Mouse (Mus musculus) layer of hippocampus, adult 8-10 months (tissue): ENCODE measurements at regions not wholly inside any gene's neighbourhood (a gene's known extent, or its start where the extent isn't known, plus 50 kb on each side); places are given as distances from the start of the nearest gene placed in this dataset.

Experiments used
- DNase-seq, 2 experiments: peaks; one replicate each; pipeline ENCODE4 v3.0.0; 2022; ENCODE audit warnings: low spot score in 2 of 2

- DNase-seq, result no peak
These were observed 86.4 kb upstream of the Ccn6 start for GRCm38 (mm10) chr10:39250039-39250438.

- DNase-seq, result no peak
These were observed 84.9 kb upstream of the Ccn6 start for GRCm38 (mm10) chr10:39248486-39248885.

DNA sequence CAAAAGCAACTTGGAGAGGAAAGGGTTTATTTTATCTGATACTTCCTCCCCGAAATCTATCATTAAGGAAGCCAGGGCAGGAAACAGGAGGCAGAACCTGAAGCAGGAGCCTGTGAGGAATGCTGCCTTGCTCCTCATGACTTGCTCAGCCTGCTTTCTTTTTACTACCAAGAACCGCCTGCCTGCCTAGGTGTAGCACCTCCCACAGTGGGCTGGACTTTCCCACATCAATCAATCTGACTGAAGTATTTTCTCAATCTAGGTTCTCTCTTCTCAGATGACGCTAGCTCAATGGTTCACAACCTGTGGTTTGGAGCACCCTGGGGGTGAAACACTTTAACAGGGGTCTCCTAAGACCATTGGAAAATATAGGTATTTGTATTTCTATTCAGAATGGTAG lies 83.4 kb upstream of the Ccn6 start:
- no peak for DNase-seq

DNA sequence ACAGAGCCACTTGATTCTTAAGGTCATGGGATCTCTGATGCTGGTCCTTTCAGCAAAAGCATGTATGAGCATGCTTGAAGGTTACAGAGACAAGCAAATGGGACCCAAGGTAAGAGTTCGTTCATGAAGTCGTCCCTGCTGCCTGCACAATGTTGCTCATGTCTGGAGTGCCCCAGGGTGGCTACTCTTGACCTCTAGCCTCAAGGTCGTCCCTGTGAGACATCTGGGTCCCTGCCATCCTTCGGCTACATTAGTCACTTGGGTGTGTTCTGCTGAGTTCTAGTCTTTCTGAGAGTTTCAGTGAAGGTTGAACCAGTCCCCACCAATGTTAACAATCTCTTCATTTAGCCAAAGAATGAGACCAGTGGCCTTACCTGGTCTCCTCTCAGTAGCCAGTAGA lies 81.5 kb upstream of the Ccn6 start:
- no peak for DNase-seq

DNA sequence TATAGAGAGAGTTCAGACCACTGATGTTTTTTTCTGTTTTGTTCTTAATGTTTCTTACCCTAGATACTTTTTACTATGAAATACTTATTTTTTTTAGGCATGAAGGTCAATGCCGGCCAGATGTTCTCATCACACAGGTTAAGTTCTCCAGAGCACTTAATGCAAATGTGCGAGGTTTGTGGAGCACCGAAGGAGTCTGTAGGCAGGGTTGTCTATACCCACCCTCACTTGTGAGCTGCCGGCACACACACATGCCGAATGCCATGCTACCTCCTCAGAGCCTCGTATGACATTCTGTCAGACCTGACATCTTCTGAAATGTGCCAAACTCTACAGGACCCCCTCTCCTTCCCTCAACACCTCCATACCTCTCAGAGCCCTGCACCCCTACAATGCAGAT lies 80.5 kb upstream of the Ccn6 start:
- no peak for DNase-seq

DNA sequence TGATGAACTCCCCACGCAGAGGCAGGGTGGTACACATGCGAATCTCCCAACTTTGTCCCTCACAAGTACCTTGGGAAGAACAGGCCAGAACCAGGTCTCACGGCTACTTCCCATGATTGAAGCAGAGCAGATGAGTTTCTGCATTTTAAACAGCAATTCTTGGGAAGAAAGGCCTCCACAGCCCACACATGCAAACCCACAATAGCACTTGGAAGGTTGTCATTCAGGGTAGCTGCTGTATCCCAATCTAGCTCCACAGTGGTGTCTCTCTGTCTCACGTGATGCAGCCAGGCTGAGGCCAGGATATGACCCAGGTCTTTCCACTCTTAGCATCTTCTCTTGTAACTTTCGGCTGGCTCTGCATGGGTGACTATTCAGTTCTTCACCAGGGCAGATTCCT lies 78.8 kb upstream of the Ccn6 start:
- DNase-seq, result no peak

DNA sequence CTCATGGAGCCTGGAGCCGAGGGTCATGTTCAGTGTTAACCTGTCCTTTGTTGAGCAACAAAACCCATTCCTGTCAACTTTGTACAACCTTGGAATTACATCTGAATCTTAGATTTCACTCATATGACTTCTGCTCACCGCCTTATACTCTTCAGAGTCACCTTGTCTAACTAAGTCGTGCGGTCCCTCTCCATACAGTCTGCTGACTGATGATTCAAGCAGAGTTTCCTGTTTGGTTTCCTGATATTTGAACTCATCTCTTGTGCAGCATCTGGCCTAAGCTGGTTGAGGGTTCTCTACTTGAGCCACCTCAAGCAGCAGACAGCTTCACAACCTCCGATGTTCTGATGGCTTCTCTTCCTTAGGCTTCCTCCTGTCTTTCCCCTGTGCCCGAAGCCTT lies 78.3 kb upstream of the Ccn6 start:
- DNase-seq, result no peak

DNA sequence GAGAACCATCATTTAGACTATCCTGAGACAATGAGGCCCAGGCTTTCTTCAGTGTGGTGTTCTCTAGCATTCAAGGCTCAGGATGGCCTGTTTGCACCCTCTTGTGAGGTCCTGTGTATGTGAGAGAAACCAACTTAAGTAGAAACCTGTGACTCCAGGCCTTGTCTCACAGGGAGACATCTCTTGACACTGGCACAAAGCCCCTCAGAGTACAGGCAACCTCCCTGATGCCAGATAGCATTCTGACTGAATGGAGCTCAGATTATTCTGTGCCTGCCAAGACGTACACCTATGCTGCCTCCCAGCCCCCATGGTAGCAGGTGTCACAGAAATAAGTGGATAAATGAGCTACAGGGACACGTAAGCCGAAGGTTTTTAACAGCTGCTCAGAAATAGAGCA lies 77.9 kb upstream of the Ccn6 start:
- no peak for DNase-seq

- DNase-seq, result no peak
These were observed 77.4 kb upstream of the Ccn6 start for GRCm38 (mm10) chr10:39240966-39241365.

DNA sequence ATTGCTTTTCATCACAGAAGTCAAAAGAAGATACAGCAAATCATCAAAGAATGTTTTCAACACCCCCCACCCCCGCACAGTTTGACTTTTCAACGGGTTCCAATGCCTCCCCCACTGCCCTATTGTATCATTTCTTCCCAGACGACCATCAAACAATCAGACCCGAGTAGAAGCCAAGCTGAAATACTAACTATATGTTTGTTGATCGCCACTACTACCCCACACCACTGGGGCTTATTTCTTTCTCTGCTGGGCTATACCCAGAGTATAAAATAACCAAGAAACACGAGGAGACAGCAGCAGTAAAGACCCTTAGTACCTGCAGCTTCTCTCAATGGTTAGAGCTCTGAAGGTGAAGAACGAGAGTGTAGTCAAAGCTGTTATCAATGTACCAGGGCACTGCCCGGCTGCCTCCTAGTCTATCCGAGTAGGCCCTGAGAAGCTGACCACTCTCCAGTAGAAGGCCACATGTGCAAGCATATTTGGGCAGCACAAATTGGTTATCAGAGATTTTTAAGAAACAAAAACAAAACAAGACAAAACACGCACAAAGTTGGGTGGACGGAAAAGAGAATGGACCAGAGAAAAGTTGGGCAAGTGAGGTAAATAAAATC lies 76.7 kb upstream of the Ccn6 start:
- DNase-seq, result no peak

DNA sequence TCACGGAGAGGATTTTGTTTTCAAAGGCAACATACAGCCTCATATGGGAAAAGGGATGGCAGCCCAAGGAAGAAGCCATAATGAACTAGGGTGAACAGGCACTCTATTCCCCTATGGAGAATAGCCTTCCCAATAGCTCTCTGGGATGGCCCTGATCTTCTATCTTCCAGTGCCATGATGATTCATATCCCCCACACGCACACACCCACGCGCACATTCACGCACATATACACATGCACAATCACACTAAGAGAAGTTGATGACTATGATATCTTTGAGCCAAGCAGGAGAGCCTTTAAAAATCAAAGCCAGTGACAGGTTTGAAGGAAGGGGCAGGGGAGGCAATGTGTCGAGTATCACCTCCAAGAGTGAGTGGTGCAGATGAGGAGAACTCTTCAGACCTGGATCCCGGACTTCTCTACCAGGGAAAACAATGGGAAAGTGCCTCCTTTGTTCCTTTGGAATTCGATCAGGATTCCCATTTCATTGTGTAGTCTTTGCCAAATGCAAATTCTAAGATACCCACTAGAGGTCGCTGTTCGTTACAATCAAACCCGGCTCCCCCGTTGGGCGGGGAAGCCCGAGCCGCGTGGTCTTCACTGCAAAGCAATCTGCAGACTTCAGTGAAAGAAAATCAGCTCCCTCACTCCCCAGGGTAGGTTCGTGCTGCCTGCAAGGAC lies 76.0 kb upstream of the Ccn6 start:
- peak; percentile 56 to 71 for DNase-seq

DNA sequence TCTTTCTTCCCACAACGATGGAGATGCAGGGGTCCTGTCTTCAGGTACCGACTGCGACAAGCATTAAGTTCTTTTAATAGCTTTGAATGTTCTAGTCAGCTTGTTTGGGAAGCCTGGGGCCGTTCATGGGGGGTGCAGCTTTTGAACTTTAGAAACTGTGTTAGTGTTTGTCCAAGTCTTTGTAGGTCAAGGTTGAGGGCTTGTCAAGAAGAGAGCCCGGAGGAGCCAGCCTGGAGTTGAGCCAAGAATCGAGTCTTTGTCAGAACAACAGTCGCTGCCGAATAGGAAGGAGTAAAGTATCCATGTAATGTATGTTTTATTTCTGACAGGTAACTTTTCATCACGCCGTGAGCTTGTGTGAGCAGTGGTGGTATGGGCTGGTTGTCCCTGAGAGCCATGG lies 75.0 kb upstream of the Ccn6 start:
- no peak for DNase-seq

GRCm38 (mm10) chr10:39237549-39237948 lies 74.0 kb upstream of the Ccn6 start:
- no peak for DNase-seq

- no peak for DNase-seq
These were observed 70.4 kb upstream of the Ccn6 start for GRCm38 (mm10) chr10:39233926-39234450.

GRCm38 (mm10) chr10:39233191-39233590 lies 69.6 kb upstream of the Ccn6 start:
- no peak for DNase-seq

DNA sequence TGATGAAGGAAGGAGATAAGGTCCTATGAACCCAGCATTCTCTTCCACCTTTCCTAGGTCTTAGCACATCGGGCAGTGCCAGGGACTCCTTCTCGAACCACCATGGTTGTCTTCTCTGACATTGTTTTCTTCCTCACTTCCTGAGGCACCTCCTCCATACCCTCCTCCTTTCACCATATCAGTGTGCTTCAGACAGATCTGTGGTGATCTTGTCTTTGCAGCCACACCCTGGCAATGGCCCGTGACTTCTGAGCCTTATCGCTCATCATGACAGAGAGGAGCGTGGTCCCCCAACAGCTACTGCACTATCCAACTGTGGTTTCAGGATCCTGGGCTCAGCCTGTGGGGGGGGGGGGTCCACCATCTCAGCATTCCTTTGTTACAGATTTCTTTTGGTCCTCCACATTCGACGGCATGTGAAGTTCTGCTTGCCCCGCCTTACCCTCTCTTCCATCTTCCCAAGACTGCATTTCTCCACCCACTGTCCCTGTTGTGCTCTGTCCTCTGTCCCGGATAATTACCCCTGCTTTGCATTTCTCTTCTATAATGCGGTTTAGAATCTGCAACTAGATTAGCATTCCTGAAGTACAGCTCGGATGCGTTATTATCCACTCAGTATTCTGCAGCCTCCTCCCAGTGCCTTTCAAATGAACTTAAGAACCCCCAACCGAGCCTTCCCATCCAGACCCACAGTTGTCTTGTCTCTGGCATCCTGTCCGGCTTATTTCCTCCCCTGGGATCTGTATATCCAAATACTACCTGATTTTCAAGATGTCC lies 67.2 kb upstream of the Ccn6 start:
- no peak for DNase-seq

DNA sequence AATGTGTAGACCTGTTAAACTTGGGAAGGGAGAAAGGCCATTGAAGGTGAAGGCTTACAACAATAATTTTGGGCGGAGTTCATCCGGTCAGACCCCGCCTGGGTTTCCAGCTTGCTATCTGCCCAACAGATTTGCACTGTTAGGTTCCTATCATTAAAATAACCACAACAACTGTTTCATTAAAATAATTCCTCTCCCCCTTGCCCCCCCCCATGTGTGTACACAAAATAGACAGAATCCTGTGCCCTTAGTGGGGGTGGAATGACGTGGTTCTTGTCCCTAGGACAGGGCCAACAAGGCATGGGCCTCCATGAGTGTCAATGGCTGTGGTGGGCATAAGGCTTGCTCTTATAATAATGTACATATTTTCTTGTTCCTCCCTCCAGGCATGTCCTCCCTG lies 65.6 kb upstream of the Ccn6 start:
- DNase-seq, result no peak

DNA sequence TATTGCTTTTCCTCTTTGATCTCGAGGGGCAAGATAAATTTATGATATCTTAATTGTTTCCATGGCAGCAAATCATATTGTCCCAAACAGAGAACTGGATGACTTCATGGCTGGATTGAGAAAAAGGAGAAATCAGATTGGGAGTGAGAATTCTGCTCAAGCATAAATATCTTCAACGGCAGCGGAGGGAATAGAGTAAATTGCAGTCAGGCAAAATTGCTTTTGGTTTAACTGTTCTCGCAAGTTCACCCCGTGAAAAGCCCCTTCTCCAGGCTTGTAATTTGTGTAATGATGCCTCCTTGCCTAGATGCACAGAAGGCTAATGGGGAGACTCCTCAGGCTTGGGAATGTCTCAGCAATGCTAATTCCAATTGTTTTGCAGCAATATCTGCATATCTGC lies 64.4 kb upstream of the Ccn6 start:
- DNase-seq, result no peak

GRCm38 (mm10) chr10:39227499-39227942 lies 63.9 kb upstream of the Ccn6 start:
- no peak for DNase-seq

DNA sequence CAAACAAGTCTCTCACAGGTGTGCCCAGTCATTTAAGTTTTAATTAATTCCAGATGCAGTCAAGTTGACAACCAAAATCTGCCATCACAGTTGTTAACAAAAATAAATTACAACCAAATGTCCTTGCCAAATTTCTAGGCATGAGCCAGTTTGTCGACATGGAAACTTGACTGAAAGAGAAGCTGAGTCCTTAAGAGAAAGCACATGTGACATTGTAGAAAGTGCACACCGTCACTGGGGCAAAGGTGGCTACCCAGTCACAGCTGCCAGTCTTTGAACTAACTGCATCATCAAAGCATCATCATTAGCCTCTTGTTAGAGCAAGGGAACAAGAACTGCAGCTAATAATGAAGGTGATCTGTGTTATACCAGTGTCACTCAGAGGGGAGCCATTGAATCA lies 62.9 kb upstream of the Ccn6 start:
- DNase-seq, result no peak

- DNase-seq, result no peak
These were observed 61.0 kb upstream of the Ccn6 start for GRCm38 (mm10) chr10:39224449-39225094.

DNA sequence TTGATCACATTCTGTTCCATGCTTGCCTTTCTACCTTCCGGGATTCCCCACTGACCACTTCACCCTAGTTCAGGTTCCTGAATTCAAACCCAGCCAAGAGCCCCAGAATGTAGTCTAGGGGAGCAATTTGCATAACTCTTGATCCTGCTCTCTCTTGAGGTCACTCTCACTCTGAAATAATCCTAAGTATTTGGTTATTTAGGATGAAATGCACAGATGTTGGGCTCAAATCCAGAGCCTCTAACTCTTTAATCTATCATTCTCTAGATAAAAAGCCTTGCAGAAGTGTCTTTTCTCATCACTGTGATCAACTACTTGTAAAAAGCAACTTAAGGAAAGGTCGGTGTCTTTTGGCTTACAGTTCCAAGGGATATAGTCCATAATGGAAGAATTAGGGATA lies 57.4 kb upstream of the Ccn6 start:
- no peak for DNase-seq
